Mouse (Mus musculus) kidney, postnatal 36 days (tissue): ENCODE results near the gene Acot3.
"Not testable (repeated sequence)": the region's sequence is repeated elsewhere in the genome, so short reads cannot be mapped to it uniquely, and the experiment has no call there.

Experiments used
- DNase-seq, 2 experiments: peaks; one replicate each; pipeline ENCODE4 v3.0.0; 2021 to 2022; ENCODE audit warnings: mixed read lengths in 2 of 2

The Acot3 gene

GRCm38 (mm10) chr12:84051937-84052474, at the start of gene Acot3:
Gene Acot3 (plus strand): TSS chr12:84052144.
- peak; percentile 36 to 66 for DNase-seq

- no peak for DNase-seq
Observed at GRCm38 (mm10) chr12:84003866-84004265, 48.1 kb upstream of the Acot3 start.

DNA sequence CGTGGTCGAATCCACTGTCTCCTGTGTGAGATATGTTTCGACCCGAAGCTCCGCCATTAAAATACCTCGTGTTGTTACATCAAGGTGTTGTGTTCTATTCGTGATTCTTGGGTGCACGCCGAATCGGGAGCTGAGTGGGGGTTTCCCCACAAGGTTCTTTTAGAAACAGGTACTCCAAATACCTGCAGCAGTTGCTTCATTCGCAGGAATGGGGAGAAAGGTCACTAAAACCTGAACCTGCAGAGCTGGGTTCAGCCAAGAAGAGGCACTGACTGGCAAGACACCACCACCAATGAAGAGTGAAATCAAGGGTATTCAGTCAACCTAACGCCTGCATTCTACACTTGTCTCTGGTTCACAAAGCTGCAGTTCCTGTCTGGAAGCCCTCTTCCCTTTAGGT, 43.7 kb upstream of the Acot3 start:
- peak; percentile 47 to 66 for DNase-seq

DNA sequence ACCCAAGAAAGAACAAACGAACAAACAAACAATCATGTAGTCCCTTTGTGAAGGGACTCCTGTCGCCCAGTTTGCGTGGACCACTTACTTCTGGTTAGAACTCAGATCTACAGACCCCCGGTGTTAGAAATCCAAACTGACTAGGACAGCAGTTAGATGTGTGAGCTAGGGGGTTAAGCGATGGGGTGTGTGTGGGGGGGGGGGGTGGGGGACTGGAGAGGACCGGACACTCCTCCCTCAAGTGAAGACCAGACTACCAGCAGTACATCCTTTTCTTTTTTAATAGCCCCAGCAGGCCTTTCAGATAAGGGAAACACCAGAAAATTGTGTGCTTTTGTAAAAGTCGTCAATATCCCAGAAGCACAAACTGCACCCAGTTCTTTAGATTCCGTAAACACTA, 43.2 kb upstream of the Acot3 start:
- DNase-seq: no peak

- DNase-seq: peak; percentile 86 to 92
Observed at GRCm38 (mm10) chr12:84009171-84009965, 42.6 kb upstream of the Acot3 start, which contains the start of gene Acot1. Gene Acot1 (plus strand): TSS chr12:84009490.

GRCm38 (mm10) chr12:84010201-84010600, 41.7 kb upstream of the Acot3 start:
- peak in 1 of 2 experiments; percentile 37 for DNase-seq

GRCm38 (mm10) chr12:84011251-84012040, 40.5 kb upstream of the Acot3 start:
- peak; percentile 96 to 98 for DNase-seq

- DNase-seq: no peak
Observed at GRCm38 (mm10) chr12:84013130-84013529, 38.8 kb upstream of the Acot3 start.

- DNase-seq: no peak
Observed at GRCm38 (mm10) chr12:84013701-84014100, 38.2 kb upstream of the Acot3 start.

- DNase-seq: peak; percentile 91 to 97
Observed at GRCm38 (mm10) chr12:84020528-84020927, 31.4 kb upstream of the Acot3 start.

DNA sequence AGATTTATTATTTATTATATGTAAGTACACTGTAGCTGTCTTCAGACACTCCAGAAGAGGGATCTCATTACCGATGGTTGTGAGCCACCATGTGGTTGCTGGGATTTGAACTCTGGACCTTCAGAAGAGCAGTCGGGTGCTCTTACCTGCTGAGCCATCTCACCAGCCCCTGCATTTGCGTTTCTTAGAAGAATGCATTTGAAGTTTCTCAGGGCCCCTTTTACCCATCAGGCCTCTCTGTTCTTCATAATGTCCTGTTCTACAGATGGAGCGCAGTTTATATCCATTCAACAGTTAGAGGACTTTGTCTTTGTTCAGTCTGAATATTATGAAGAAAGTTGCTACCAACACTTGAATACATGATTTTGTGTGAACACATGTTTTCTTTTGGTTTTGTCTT, 29.7 kb upstream of the Acot3 start:
- not testable (repeated sequence) for DNase-seq

GRCm38 (mm10) chr12:84023052-84023745, 28.7 kb upstream of the Acot3 start:
- peak; percentile 35 to 49 for DNase-seq

GRCm38 (mm10) chr12:84025888-84026287, 26.1 kb upstream of the Acot3 start:
- no peak for DNase-seq

DNA sequence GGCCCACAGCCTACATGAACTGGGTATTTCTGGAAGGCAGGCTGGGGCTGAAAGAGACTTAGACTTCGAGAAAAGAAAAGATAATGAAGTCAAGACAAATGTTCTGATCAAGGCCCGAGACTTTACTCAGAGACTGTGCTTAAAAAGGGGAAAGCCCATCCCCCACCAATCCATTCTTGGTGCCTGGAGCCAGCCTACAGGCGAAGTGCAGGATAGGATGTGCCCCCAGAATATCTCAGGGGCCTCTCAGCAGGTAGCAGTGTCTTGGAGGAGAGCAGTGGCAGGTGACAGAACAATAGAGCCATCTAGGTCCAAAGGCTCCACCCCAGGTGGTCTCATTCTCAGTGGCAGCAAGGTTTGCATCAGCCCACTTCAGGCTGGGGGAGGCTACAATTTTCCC, 23.6 kb upstream of the Acot3 start:
- DNase-seq: not testable (repeated sequence)

DNA sequence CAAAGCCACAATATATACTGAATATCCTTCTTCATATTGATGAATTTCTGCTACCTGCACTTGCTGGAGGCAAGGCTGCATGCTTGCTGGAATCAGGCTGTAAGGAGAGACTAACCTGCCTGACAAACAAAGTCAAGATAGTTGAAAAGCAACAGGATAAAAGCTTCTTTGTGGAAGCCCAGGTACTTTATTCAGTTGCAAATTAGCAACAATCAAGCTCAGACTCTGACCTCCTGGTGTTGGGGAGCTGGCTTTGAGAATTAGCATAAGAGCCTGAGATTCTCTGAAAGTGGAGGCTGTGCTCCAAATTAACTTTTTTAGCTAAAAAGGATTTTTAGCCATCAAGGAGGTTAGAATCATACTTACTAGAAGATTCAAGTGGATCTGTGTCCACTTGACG, 22.9 kb upstream of the Acot3 start:
- not testable (repeated sequence) for DNase-seq

DNA sequence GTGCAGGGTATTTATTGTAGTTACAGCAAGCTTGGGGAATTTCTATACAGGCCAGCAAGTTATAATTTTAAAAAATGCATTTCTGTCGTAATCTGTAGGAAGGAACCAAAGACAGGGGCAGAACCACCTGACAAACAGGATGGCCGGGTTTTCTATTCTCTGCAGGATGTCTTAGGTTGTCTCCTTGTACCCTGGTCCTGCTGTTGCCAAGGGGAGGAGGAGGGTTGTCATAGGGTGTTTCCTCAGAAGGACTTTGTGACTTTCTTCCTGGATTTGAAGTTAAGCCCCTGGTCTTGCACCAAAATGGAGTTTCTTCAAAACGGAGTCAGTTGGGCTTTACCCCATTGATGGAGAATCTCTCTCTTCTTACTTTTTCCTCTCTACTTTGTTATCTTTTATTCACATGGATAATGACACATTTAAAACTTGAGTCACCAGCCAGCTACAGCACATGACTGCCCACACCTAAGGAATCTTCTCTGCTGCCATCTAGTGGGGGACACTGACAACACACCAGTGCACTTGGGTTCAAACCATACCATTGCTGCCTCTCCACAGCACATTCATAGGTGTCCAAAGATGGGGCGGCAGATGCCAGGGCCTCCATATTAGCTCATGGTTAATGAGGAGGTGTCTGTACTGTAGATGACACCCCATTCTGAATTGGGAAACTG, 21.1 kb upstream of the Acot3 start:
- DNase-seq: peak; percentile 85 to 89

GRCm38 (mm10) chr12:84032854-84033253, 19.1 kb upstream of the Acot3 start:
- DNase-seq: peak in 1 of 2 experiments; percentile 66

DNA sequence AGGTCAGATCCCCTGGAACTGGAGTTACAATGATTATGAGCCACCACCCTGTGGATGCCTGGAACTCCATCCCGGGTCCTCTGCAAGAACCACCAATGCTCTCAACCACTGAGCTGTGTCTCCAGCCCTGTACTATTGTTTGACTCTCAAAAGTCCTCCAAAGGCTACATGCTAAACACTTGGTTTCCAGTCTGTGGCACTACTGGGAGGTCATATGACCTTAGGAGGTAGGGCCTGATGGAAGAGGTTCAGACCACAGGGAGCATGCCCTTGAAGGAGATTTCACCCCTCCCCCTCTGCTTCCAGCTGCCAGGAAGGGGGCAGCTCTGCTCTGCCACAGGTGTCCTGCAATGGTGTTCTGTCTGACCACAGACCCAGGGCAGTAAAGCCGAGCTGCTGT, 18.6 kb upstream of the Acot3 start:
- not testable (repeated sequence) for DNase-seq

DNA sequence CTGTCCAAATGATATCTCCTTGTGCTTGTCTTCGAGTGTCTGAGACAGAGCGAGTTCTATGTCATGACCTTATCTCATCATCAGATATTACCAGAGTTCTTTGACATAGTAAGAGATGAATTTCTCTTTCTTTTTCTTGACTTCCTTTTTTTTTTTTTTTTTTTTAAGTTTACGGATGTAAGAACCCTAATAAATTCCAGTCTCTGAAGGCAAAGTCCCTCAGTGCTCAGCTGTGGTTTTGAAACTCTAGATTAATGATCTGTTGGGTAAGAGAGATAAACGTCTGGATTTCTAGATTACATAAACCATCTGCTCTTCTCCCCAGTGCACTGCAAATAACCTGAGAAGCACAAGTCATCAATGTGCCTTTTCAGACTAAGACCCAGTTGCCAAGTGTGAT, 17.8 kb upstream of the Acot3 start:
- no peak for DNase-seq

GRCm38 (mm10) chr12:84038241-84038640, 13.7 kb upstream of the Acot3 start, which contains the start of gene Acot4:
Gene Acot4 (plus strand): TSS chr12:84038379.
- peak; percentile 83 to 90 for DNase-seq

- DNase-seq: peak; percentile 75 to 79
Observed at GRCm38 (mm10) chr12:84038691-84039111, 13.2 kb upstream of the Acot3 start, which contains the start of gene Gm49366. Gene Gm49366 (plus strand): TSS chr12:84038935.

GRCm38 (mm10) chr12:84042248-84042647, 9.7 kb upstream of the Acot3 start:
- DNase-seq: peak; percentile 64 to 85
